Mouse (Mus musculus): ENCODE results near the gene Ttc7b. TPM values are rescaled to one million over a fixed set of nuclear protein-coding genes. Genes with fewer than 3 reads are reported as not detected.
A peak's percentile ranks its signal among the peaks of the same experiment; 100 is the strongest.

Gene Ttc7b
- polyA plus RNA-seq, 1 experiment from 2014 or later: 8.5 TPM

DNA sequence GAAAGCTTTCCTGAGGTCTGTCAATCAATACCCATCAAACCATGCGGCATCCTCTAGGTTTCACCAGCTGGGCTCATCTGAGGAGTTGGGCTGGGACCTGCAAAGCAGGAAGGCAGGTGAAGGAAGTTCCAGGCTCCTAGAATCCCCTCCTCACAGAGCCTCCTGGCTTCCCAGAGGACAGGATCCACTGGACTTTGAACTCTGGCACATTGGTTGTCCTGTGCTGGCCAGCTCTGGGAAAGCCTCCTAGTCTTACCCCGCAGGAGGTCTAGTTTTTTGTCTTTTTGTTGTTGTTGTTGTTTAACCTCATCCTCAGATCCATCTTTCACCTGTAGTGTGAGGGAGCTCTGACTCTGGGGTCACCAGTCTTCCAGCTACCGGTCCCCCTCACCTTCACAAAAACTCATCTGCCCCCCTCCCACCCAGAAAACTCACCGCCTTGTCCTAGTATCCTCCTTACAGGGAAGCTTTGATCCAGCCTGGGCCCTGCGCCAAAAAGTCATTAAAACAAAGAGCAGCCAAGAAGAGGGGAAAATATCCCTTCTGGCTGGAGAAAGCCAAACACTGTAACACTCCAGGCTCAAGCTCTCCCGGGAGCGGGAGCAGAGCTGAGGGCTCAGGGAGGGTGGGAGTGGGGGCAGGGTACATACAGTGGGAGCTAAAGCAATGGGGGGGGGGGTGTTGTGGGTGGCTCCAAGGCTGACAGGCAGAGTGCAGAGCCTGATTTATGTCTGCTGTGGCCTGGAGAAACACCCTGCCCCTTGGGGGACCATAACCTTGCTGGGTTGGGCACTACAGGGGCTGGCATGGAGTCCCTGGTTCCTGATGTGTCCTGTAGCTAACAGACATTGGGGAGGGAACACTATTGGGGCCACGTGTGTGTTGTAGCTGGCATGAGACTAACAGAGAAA lies 231.1 kb downstream of the Ttc7b start:
- 28% methylated on average over 8 of the region's 8 CpGs for WGBS
- H3K9ac ChIP-seq (replicated peaks; ENCODE audit: low read length): no peak overlapping the region
- H3K4me3 ChIP-seq (replicated peaks; ENCODE audit: low read depth, low read length): no peak overlapping the region
- ATAC-seq (ENCODE audit: low FRiP score, low TSS enrichment) (peak; percentile 67), DNase-seq (peak; percentile 85)
- H3K27ac ChIP-seq (replicated peaks; ENCODE audit: low read depth, low read length): peak overlapping the region; percentile 81
- peaks cover 33% of the 10 kb centered on the region for H3K4me1 ChIP-seq (ENCODE audit: control insufficient read depth, insufficient read depth, low read length)
- no peaks in the 10 kb centered on the region for H3K9me3 ChIP-seq (ENCODE audit: control insufficient read depth, low read length)
- H3K4me2 ChIP-seq (ENCODE audit: low read length): no peak overlapping the region
- H3K27me3 ChIP-seq (ENCODE audit: control insufficient read depth, insufficient read depth, low read length): no peaks in the 10 kb centered on the region
- no peaks in the 10 kb centered on the region for H3K36me3 ChIP-seq (ENCODE audit: control insufficient read depth, insufficient read depth, low read length)

DNA sequence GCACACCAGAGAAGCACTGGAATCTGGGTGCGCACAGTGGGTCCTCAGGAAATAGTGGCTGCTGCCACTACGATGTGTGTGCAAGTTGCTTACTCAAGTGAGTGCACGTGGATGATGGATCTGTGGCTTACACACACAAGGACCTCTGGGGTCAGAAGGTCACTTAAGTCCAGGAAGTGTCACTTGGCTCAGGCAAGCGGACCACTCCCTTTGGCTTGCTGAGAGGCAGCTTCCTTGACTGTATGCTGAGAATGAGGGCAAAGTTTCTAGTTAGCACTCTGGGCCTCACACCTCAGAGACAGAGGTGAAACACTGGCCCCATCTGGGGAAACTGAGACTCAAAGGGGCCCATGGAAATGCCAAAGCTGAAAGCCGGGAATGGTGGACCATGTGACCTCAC lies 232.6 kb downstream of the Ttc7b start:
- no peak for DNase-seq
- no peak overlapping the region for H3K9ac ChIP-seq (replicated peaks; ENCODE audit: low read length)
- no peaks in the 10 kb centered on the region for H3K9me3 ChIP-seq (ENCODE audit: control insufficient read depth, low read length)
- WGBS: 87% methylated on average over 5 of the region's 5 CpGs
- no peaks in the 10 kb centered on the region for H3K36me3 ChIP-seq (ENCODE audit: control insufficient read depth, insufficient read depth, low read length)
- peaks cover 33% of the 10 kb centered on the region for H3K4me1 ChIP-seq (ENCODE audit: control insufficient read depth, insufficient read depth, low read length)
- no peak overlapping the region for H3K4me2 ChIP-seq (ENCODE audit: low read length)
- no peaks in the 10 kb centered on the region for H3K27me3 ChIP-seq (ENCODE audit: control insufficient read depth, insufficient read depth, low read length)
- no peak for ATAC-seq (ENCODE audit: low FRiP score, low TSS enrichment)
- H3K4me3 ChIP-seq (replicated peaks; ENCODE audit: low read depth, low read length): no peak overlapping the region
- H3K27ac ChIP-seq (replicated peaks; ENCODE audit: low read depth, low read length): no peak overlapping the region

- H3K4me2 ChIP-seq (ENCODE audit: low read length): no peak overlapping the region
- no peaks in the 10 kb centered on the region for H3K36me3 ChIP-seq (ENCODE audit: control insufficient read depth, insufficient read depth, low read length)
Observed at GRCm38 (mm10) chr12:100287565-100287964, 233.1 kb downstream of the Ttc7b start.

DNA sequence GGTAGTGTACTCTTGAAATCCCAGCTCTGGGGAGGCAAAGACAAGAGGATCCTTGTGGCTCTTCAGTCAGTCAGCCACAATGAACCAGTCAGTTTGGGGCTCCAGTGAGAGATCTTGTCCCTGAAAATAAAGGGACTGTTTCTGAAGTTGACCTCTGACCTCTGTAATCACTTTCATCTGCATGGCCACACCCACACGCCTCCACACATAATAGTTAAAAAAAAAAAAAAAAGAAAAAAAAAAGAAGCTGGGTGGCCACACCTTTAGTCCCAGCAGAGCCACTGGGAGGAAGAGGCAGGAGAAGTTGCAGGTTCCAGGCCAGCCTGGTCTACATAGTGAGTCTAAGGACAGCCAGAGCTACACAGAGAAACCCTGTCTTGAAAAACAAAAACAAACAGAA lies 237.3 kb downstream of the Ttc7b start:
- no peak overlapping the region for H3K4me2 ChIP-seq (ENCODE audit: low read length)
- H3K4me1 ChIP-seq (ENCODE audit: control insufficient read depth, insufficient read depth, low read length): peaks cover 10% of the 10 kb centered on the region
- H3K9me3 ChIP-seq (ENCODE audit: control insufficient read depth, low read length): no peaks in the 10 kb centered on the region
- H3K27me3 ChIP-seq (ENCODE audit: control insufficient read depth, insufficient read depth, low read length): no peaks in the 10 kb centered on the region
- H3K4me3 ChIP-seq (replicated peaks; ENCODE audit: low read depth, low read length): no peak overlapping the region
- no peak overlapping the region for H3K9ac ChIP-seq (replicated peaks; ENCODE audit: low read length)
- ATAC-seq (ENCODE audit: low FRiP score, low TSS enrichment) (no peak), DNase-seq (no peak)
- 55% methylated on average over 1 of the region's 1 CpGs for WGBS
- no peaks in the 10 kb centered on the region for H3K36me3 ChIP-seq (ENCODE audit: control insufficient read depth, insufficient read depth, low read length)
- peak overlapping the region; percentile 78; the same call in 1 of the 2 replicates for H3K27ac ChIP-seq (replicated peaks; ENCODE audit: low read depth, low read length)

More at GRCm38 (mm10) chr12:100287565-100287964, 233.1 kb downstream of the Ttc7b start:
- Histone ChIP-seq H3K9me3 (ENCODE audit: control insufficient read depth, low read length) (no peaks in the 10 kb centered on the region), H3K4me1 (ENCODE audit: control insufficient read depth, insufficient read depth, low read length) (peaks cover 34% of the 10 kb centered on the region), H3K27me3 (ENCODE audit: control insufficient read depth, insufficient read depth, low read length) (no peaks in the 10 kb centered on the region), H3K27ac (replicated peaks; ENCODE audit: low read depth, low read length) (no peak overlapping the region), H3K4me3 (replicated peaks; ENCODE audit: low read depth, low read length) (no peak overlapping the region), H3K9ac (replicated peaks; ENCODE audit: low read length) (no peak overlapping the region)
- WGBS: 95% methylated on average over 2 of the region's 2 CpGs
- ATAC-seq (ENCODE audit: low FRiP score, low TSS enrichment) (no peak), DNase-seq (no peak)

DNA sequence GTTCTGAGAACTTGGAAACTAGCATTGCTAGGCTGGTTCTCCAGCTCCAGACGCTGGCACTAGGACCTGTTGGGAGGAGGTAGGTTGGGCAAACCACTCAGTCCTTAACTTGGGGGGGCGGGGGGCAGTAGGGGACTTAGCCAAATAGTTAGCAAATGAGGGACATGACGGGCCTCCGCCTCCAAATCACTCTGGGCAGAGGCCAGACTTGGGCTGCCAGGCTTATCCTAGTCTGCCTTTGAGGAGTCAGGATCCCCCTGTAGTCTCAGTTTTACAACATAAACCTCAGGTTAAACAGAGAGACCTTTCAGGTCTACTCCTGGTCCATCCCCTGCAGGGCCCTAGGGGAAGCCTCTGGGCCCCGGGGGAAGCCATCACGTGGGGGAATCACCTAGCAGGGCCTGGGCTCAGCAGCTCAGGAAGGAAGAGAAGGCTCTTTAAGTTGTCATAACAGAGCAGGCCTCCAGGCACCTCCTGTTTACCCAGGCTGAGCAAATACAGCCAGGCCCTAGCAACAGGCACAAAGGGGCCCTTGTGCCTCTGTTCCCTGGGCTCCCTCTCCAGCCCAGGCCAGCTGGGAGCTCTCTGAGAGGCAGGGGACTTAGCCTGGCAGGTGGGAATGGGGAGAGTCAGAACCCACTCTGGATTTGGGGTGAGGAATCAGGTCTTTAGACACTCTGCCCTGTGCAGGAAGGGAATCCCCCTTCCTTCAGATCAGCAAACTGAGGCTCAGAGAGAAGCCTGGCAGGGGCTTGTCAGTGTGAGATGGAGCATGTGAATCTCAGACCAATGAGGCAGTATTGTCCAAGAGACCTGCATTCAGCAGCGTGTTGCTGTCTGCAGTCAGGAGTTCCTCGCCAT lies 238.4 kb downstream of the Ttc7b start:
- H3K4me3 ChIP-seq (replicated peaks; ENCODE audit: low read depth, low read length): no peak overlapping the region
- no peak overlapping the region for H3K4me2 ChIP-seq (ENCODE audit: low read length)
- no peak overlapping the region; the same call in 1 of the 2 replicates for H3K9ac ChIP-seq (replicated peaks; ENCODE audit: low read length)
- peaks cover 10% of the 10 kb centered on the region for H3K4me1 ChIP-seq (ENCODE audit: control insufficient read depth, insufficient read depth, low read length)
- no peaks in the 10 kb centered on the region for H3K9me3 ChIP-seq (ENCODE audit: control insufficient read depth, low read length)
- no peaks in the 10 kb centered on the region for H3K36me3 ChIP-seq (ENCODE audit: control insufficient read depth, insufficient read depth, low read length)
- peak; percentile 77 for ATAC-seq (ENCODE audit: low FRiP score, low TSS enrichment)
- 46% methylated on average over 8 of the region's 8 CpGs for WGBS
- peak; percentile 69 for DNase-seq
- H3K27me3 ChIP-seq (ENCODE audit: control insufficient read depth, insufficient read depth, low read length): no peaks in the 10 kb centered on the region
- peak overlapping the region; percentile 78 for H3K27ac ChIP-seq (replicated peaks; ENCODE audit: low read depth, low read length)

- ATAC-seq (ENCODE audit: low FRiP score, low TSS enrichment) (no peak), DNase-seq (no peak)
- Histone ChIP-seq H3K9me3 (ENCODE audit: control insufficient read depth, low read length) (no peaks in the 10 kb centered on the region), H3K4me1 (ENCODE audit: control insufficient read depth, insufficient read depth, low read length) (peaks cover 19% of the 10 kb centered on the region), H3K27ac (replicated peaks; ENCODE audit: low read depth, low read length) (peak overlapping the region; percentile 78), H3K4me2 (ENCODE audit: low read length) (no peak overlapping the region), H3K27me3 (ENCODE audit: control insufficient read depth, insufficient read depth, low read length) (no peaks in the 10 kb centered on the region), H3K4me3 (replicated peaks; ENCODE audit: low read depth, low read length) (no peak overlapping the region), H3K36me3 (ENCODE audit: control insufficient read depth, insufficient read depth, low read length) (no peaks in the 10 kb centered on the region), H3K9ac (replicated peaks; ENCODE audit: low read length) (no peak overlapping the region)
- 92% methylated on average over 4 of the region's 4 CpGs for WGBS
Observed at GRCm38 (mm10) chr12:100280972-100281794, 239.4 kb downstream of the Ttc7b start.

GRCm38 (mm10) chr12:100279898-100280297 lies 240.7 kb downstream of the Ttc7b start:
- WGBS: 62% methylated on average over 4 of the region's 4 CpGs
- no peak for ATAC-seq (ENCODE audit: low FRiP score, low TSS enrichment)
- Histone ChIP-seq H3K4me1 (ENCODE audit: control insufficient read depth, insufficient read depth, low read length) (peaks cover 23% of the 10 kb centered on the region), H3K27me3 (ENCODE audit: control insufficient read depth, insufficient read depth, low read length) (no peaks in the 10 kb centered on the region), H3K27ac (replicated peaks; ENCODE audit: low read depth, low read length) (no peak overlapping the region), H3K9ac (replicated peaks; ENCODE audit: low read length) (no peak overlapping the region), H3K9me3 (ENCODE audit: control insufficient read depth, low read length) (no peaks in the 10 kb centered on the region), H3K36me3 (ENCODE audit: control insufficient read depth, insufficient read depth, low read length) (no peaks in the 10 kb centered on the region), H3K4me3 (replicated peaks; ENCODE audit: low read depth, low read length) (no peak overlapping the region), H3K4me2 (ENCODE audit: low read length) (no peak overlapping the region)
- DNase-seq: no peak

GRCm38 (mm10) chr12:100278358-100278757 lies 242.3 kb downstream of the Ttc7b start:
- no peak for ATAC-seq (ENCODE audit: low FRiP score, low TSS enrichment)
- Histone ChIP-seq H3K36me3 (ENCODE audit: control insufficient read depth, insufficient read depth, low read length) (no peaks in the 10 kb centered on the region), H3K4me1 (ENCODE audit: control insufficient read depth, insufficient read depth, low read length) (peaks cover 23% of the 10 kb centered on the region)

More at GRCm38 (mm10) chr12:100278358-100278757, 242.3 kb downstream of the Ttc7b start:
- Histone ChIP-seq H3K4me3 (replicated peaks; ENCODE audit: low read depth, low read length) (no peak overlapping the region), H3K9me3 (ENCODE audit: control insufficient read depth, low read length) (no peaks in the 10 kb centered on the region), H3K9ac (replicated peaks; ENCODE audit: low read length) (no peak overlapping the region), H3K27me3 (ENCODE audit: control insufficient read depth, insufficient read depth, low read length) (no peaks in the 10 kb centered on the region), H3K4me2 (ENCODE audit: low read length) (no peak overlapping the region), H3K27ac (replicated peaks; ENCODE audit: low read depth, low read length) (no peak overlapping the region)
- DNase-seq: peak; percentile 35
- 46% methylated on average over 8 of the region's 8 CpGs for WGBS

Data from midbrain, embryonic 14.5 days (tissue).